Mouse (Mus musculus): ENCODE measurements around the gene Tob2. TPM values are rescaled to one million over a fixed set of nuclear protein-coding genes. Genes with fewer than 3 reads are reported as not detected.

Tob2 gene
- polyA plus RNA-seq, 1 experiment from 2014 or later = 11.1 TPM

GRCm38 (mm10) chr15:81836124-81836821, 22.3 kb downstream of the Tob2 start:
- Histone ChIP-seq H3K9me3 (replicated peaks; ENCODE audit: control insufficient read depth, low read length) (no peaks in the 10 kb centered on the region), H3K9ac (ENCODE audit: low read length) (peak overlapping the region; percentile 43; the same call in 1 of the 2 replicates), H3K4me2 (ENCODE audit: low read length) (peak overlapping the region; percentile 41), H3K27ac (ENCODE audit: low read depth, low read length) (no peak overlapping the region), H3K4me1 (ENCODE audit: control insufficient read depth, insufficient read depth, low read length) (peaks cover 4% of the 10 kb centered on the region; the same call in 1 of the 2 replicates), H3K4me3 (ENCODE audit: low read depth, low read length) (peak overlapping the region; percentile 19), H3K27me3 (replicated peaks; ENCODE audit: control insufficient read depth, insufficient read depth, low read length) (no peaks in the 10 kb centered on the region), H3K36me3 (ENCODE audit: control insufficient read depth, insufficient read depth, low read length) (no peaks in the 10 kb centered on the region)
- DNase-seq (ENCODE audit: low spot score) (peak; percentile 57), ATAC-seq (peak; percentile 56)
- under 1% methylated on average over 23 of the region's 33 CpGs for WGBS

- peaks cover 4% of the 10 kb centered on the region; the same call in 1 of the 2 replicates for H3K4me1 ChIP-seq (ENCODE audit: control insufficient read depth, insufficient read depth, low read length)
- DNase-seq (ENCODE audit: low spot score) = no peak
- H3K27me3 ChIP-seq (replicated peaks; ENCODE audit: control insufficient read depth, insufficient read depth, low read length) = no peaks in the 10 kb centered on the region
- 82% methylated on average over 10 of the region's 10 CpGs for WGBS
- ATAC-seq = no peak
- no peaks in the 10 kb centered on the region for H3K36me3 ChIP-seq (ENCODE audit: control insufficient read depth, insufficient read depth, low read length)
- H3K4me2 ChIP-seq (ENCODE audit: low read length) = no peak overlapping the region
- H3K9ac ChIP-seq (ENCODE audit: low read length) = no peak overlapping the region
- no peak overlapping the region for H3K27ac ChIP-seq (ENCODE audit: low read depth, low read length)
- no peak overlapping the region for H3K4me3 ChIP-seq (ENCODE audit: low read depth, low read length)
- no peaks in the 10 kb centered on the region for H3K9me3 ChIP-seq (replicated peaks; ENCODE audit: control insufficient read depth, low read length)
Observed at GRCm38 (mm10) chr15:81835007-81835880, 23.4 kb downstream of the Tob2 start.

- Histone ChIP-seq H3K9me3 (replicated peaks; ENCODE audit: control insufficient read depth, low read length) (no peaks in the 10 kb centered on the region), H3K27me3 (replicated peaks; ENCODE audit: control insufficient read depth, insufficient read depth, low read length) (no peaks in the 10 kb centered on the region), H3K4me1 (ENCODE audit: control insufficient read depth, insufficient read depth, low read length) (no peaks in the 10 kb centered on the region), H3K4me2 (ENCODE audit: low read length) (no peak overlapping the region), H3K9ac (ENCODE audit: low read length) (no peak overlapping the region), H3K4me3 (ENCODE audit: low read depth, low read length) (no peak overlapping the region), H3K36me3 (ENCODE audit: control insufficient read depth, insufficient read depth, low read length) (no peaks in the 10 kb centered on the region), H3K27ac (ENCODE audit: low read depth, low read length) (no peak overlapping the region)
- no peak for DNase-seq (ENCODE audit: low spot score)
- no peak for ATAC-seq
- 69% methylated on average over 3 of the region's 3 CpGs for whole genome bisulfite sequencing
Observed at GRCm38 (mm10) chr15:81834171-81834841, 24.3 kb downstream of the Tob2 start.

GRCm38 (mm10) chr15:81833481-81833880, 25.1 kb downstream of the Tob2 start:
- no peak overlapping the region for H3K4me3 ChIP-seq (ENCODE audit: low read depth, low read length)
- no peaks in the 10 kb centered on the region for H3K9me3 ChIP-seq (replicated peaks; ENCODE audit: control insufficient read depth, low read length)
- H3K36me3 ChIP-seq (ENCODE audit: control insufficient read depth, insufficient read depth, low read length) = peaks cover 3% of the 10 kb centered on the region; the same call in 1 of the 2 replicates
- H3K4me1 ChIP-seq (ENCODE audit: control insufficient read depth, insufficient read depth, low read length) = no peaks in the 10 kb centered on the region
- ATAC-seq (no peak), DNase-seq (ENCODE audit: low spot score) (no peak)
- H3K27me3 ChIP-seq (replicated peaks; ENCODE audit: control insufficient read depth, insufficient read depth, low read length) = no peaks in the 10 kb centered on the region
- WGBS = 85% methylated on average over 4 of the region's 4 CpGs
- H3K27ac ChIP-seq (ENCODE audit: low read depth, low read length) = no peak overlapping the region
- H3K4me2 ChIP-seq (ENCODE audit: low read length) = no peak overlapping the region
- H3K9ac ChIP-seq (ENCODE audit: low read length) = no peak overlapping the region

GRCm38 (mm10) chr15:81832219-81832618, 26.4 kb downstream of the Tob2 start:
- H3K9me3 ChIP-seq (replicated peaks; ENCODE audit: control insufficient read depth, low read length) = no peaks in the 10 kb centered on the region
- ATAC-seq = no peak
- H3K4me2 ChIP-seq (ENCODE audit: low read length) = no peak overlapping the region
- H3K4me3 ChIP-seq (ENCODE audit: low read depth, low read length) = no peak overlapping the region
- DNase-seq (ENCODE audit: low spot score) = no peak
- WGBS = 87% methylated on average over 3 of the region's 3 CpGs
- H3K9ac ChIP-seq (ENCODE audit: low read length) = no peak overlapping the region
- H3K27ac ChIP-seq (ENCODE audit: low read depth, low read length) = no peak overlapping the region
- peaks cover 11% of the 10 kb centered on the region for H3K36me3 ChIP-seq (ENCODE audit: control insufficient read depth, insufficient read depth, low read length)
- no peaks in the 10 kb centered on the region for H3K27me3 ChIP-seq (replicated peaks; ENCODE audit: control insufficient read depth, insufficient read depth, low read length)
- no peaks in the 10 kb centered on the region for H3K4me1 ChIP-seq (ENCODE audit: control insufficient read depth, insufficient read depth, low read length)

- H3K36me3 ChIP-seq (ENCODE audit: control insufficient read depth, insufficient read depth, low read length) = peaks cover 17% of the 10 kb centered on the region
- ATAC-seq = peak; percentile 88
- 19% methylated on average over 24 of the region's 24 CpGs for WGBS
- H3K4me3 ChIP-seq (ENCODE audit: low read depth, low read length) = no peak overlapping the region
- H3K4me2 ChIP-seq (ENCODE audit: low read length) = 0 out of 2 replicates have a peak overlapping the region, but pooled peaks have one; percentile 14
- H3K27ac ChIP-seq (ENCODE audit: low read depth, low read length) = 0 out of 2 replicates have a peak overlapping the region, but pooled peaks have one; percentile 21
- peak; percentile 93 for DNase-seq (ENCODE audit: low spot score)
- H3K9ac ChIP-seq (ENCODE audit: low read length) = no peak overlapping the region
- H3K27me3 ChIP-seq (replicated peaks; ENCODE audit: control insufficient read depth, insufficient read depth, low read length) = no peaks in the 10 kb centered on the region
- no peaks in the 10 kb centered on the region for H3K4me1 ChIP-seq (ENCODE audit: control insufficient read depth, insufficient read depth, low read length)
- no peaks in the 10 kb centered on the region for H3K9me3 ChIP-seq (replicated peaks; ENCODE audit: control insufficient read depth, low read length)
Observed at GRCm38 (mm10) chr15:81831136-81831825, 27.3 kb downstream of the Tob2 start.

- Histone ChIP-seq H3K9ac (ENCODE audit: low read length) (no peak overlapping the region), H3K27ac (ENCODE audit: low read depth, low read length) (no peak overlapping the region), H3K4me1 (ENCODE audit: control insufficient read depth, insufficient read depth, low read length) (no peaks in the 10 kb centered on the region), H3K36me3 (ENCODE audit: control insufficient read depth, insufficient read depth, low read length) (peaks cover 23% of the 10 kb centered on the region), H3K4me2 (ENCODE audit: low read length) (no peak overlapping the region), H3K9me3 (replicated peaks; ENCODE audit: control insufficient read depth, low read length) (no peaks in the 10 kb centered on the region), H3K4me3 (ENCODE audit: low read depth, low read length) (no peak overlapping the region), H3K27me3 (replicated peaks; ENCODE audit: control insufficient read depth, insufficient read depth, low read length) (no peaks in the 10 kb centered on the region)
- DNase-seq (ENCODE audit: low spot score) = no peak
- WGBS = 95% methylated on average over 4 of the region's 4 CpGs
- ATAC-seq = no peak
Observed at GRCm38 (mm10) chr15:81830530-81830929, 28.1 kb downstream of the Tob2 start.

GRCm38 (mm10) chr15:81829208-81829580, 29.4 kb downstream of the Tob2 start:
- H3K36me3 ChIP-seq (ENCODE audit: control insufficient read depth, insufficient read depth, low read length) = peaks cover 37% of the 10 kb centered on the region
- H3K27ac ChIP-seq (ENCODE audit: low read depth, low read length) = no peak overlapping the region
- H3K4me3 ChIP-seq (ENCODE audit: low read depth, low read length) = no peak overlapping the region
- H3K9ac ChIP-seq (ENCODE audit: low read length) = no peak overlapping the region
- WGBS = 75% methylated on average over 2 of the region's 2 CpGs
- no peaks in the 10 kb centered on the region for H3K27me3 ChIP-seq (replicated peaks; ENCODE audit: control insufficient read depth, insufficient read depth, low read length)
- no peak for ATAC-seq
- no peaks in the 10 kb centered on the region for H3K9me3 ChIP-seq (replicated peaks; ENCODE audit: control insufficient read depth, low read length)
- no peak for DNase-seq (ENCODE audit: low spot score)
- H3K4me2 ChIP-seq (ENCODE audit: low read length) = no peak overlapping the region
- no peaks in the 10 kb centered on the region for H3K4me1 ChIP-seq (ENCODE audit: control insufficient read depth, insufficient read depth, low read length)
